Mouse (Mus musculus): ENCODE measurements around the gene Tbc1d10c. TPM values are rescaled to one million over a fixed set of nuclear protein-coding genes. Genes with fewer than 3 reads are reported as not detected.
"Not testable (repeated sequence)": the region's sequence is repeated elsewhere in the genome, so short reads cannot be mapped to it uniquely, and the experiment has no call there.

Gene Tbc1d10c
- polyA plus RNA-seq, 1 experiment from 2014 or later = 0.43 TPM

- WGBS = 84% methylated on average over 16 of the region's 16 CpGs
- H3K4me2 ChIP-seq (replicated peaks) = no peak overlapping the region
- no peaks in the 10 kb centered on the region for H3K27me3 ChIP-seq (ENCODE audit: control insufficient read depth, insufficient read depth, low read length)
- ATAC-seq (ENCODE audit: low FRiP score) = no peak
- DNase-seq (ENCODE audit: low spot score) = no peak
- H3K9me3 ChIP-seq (ENCODE audit: control insufficient read depth, low read length) = no peaks in the 10 kb centered on the region
- H3K9ac ChIP-seq = no peak overlapping the region
- H3K4me1 ChIP-seq (replicated peaks; ENCODE audit: control insufficient read depth, insufficient read depth, low read length) = peaks cover 14% of the 10 kb centered on the region
- no peak overlapping the region for H3K4me3 ChIP-seq (replicated peaks; ENCODE audit: low read length)
- H3K36me3 ChIP-seq (replicated peaks; ENCODE audit: control insufficient read depth, insufficient read depth) = no peaks in the 10 kb centered on the region
- no peak overlapping the region for H3K27ac ChIP-seq
These were observed 46.3 kb downstream of the Tbc1d10c start for GRCm38 (mm10) chr19:4144550-4145498.

DNA sequence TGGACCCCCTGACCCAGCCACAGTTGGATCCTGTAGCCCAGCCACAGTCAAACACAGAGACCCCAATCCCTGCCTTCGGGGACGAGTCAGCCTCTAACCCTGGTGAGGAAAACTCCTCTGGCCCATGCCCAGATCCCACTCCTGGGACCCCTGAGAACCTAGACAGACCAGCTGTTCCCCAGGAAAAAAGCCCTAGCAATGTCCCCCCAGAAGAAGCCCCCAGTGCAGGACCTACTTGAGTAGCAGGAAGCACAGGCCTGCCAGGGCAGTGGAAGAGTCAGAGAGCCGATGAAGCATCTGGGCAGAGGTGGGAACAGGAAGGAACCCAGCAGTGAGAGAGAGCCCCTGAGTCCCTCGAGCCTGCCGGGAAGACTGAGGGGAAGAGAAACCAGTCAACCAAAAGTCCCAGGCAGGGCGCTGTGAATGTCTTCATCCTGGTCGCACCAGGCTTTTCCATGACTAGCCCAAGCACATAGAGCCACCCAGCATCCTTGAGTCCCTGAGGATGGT lies 47.3 kb downstream of the Tbc1d10c start, which contains the start of gene Cabp4:
Gene Cabp4 (minus strand): TSS at position 275 of the 510 bp plus-strand sequence.
- no peaks in the 10 kb centered on the region for H3K27me3 ChIP-seq (ENCODE audit: control insufficient read depth, insufficient read depth, low read length)
- H3K9me3 ChIP-seq (ENCODE audit: control insufficient read depth, low read length) = no peaks in the 10 kb centered on the region
- no peak within 1 kb of the TSS for H3K9ac ChIP-seq
- DNase-seq (ENCODE audit: low spot score) (no peak), ATAC-seq (ENCODE audit: low FRiP score) (no peak)
- H3K4me3 ChIP-seq (replicated peaks; ENCODE audit: low read length) = no peak within 1 kb of the TSS
- 84% methylated on average over 7 of the region's 7 CpGs for WGBS
- peaks cover 5% of the 10 kb centered on the region; the same call in 1 of the 2 replicates for H3K4me1 ChIP-seq (replicated peaks; ENCODE audit: control insufficient read depth, insufficient read depth, low read length)
- no peaks in the 10 kb centered on the region for H3K36me3 ChIP-seq (replicated peaks; ENCODE audit: control insufficient read depth, insufficient read depth)
- H3K4me2 ChIP-seq (replicated peaks) = no peak within 1 kb of the TSS
- H3K27ac ChIP-seq = no peak within 1 kb of the TSS

DNA sequence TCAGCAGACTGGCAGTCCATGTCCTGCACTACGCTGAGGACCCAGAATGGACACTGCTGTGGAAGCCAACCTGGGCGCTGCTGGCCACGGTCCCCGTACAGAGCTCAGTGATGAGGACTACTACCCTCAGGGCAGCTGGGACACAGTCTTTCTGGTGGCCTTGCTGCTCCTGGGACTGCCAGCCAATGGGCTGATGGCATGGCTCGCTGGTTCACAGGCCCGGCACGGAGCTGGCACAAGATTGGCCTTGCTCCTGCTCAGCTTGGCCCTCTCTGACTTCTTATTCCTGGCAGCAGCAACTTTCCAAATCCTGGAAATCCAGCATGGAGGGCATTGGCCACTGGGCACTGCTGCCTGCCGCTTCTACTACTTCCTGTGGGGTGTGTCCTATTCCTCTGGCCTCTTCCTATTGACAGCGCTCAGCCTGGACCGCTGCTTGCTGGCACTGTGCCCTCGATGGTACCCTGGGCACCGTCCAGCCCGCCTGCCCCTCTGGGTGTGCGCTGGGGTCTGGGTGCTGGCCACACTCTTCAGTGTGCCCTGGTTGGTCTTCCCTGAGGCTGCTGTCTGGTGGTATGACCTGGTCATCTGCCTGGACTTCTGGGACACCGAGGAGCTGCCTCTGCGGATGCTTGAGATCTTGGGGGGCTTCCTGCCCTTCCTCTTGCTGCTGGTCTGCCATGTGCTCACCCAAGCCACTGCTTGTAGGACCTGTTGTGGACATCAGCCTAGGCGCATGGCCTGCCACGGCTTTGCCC lies 48.5 kb downstream of the Tbc1d10c start:
- Histone ChIP-seq H3K27ac (no peak overlapping the region), H3K36me3 (replicated peaks; ENCODE audit: control insufficient read depth, insufficient read depth) (no peaks in the 10 kb centered on the region), H3K9me3 (ENCODE audit: control insufficient read depth, low read length) (no peaks in the 10 kb centered on the region), H3K27me3 (ENCODE audit: control insufficient read depth, insufficient read depth, low read length) (no peaks in the 10 kb centered on the region), H3K4me3 (replicated peaks; ENCODE audit: low read length) (no peak overlapping the region), H3K4me2 (replicated peaks) (no peak overlapping the region), H3K4me1 (replicated peaks; ENCODE audit: control insufficient read depth, insufficient read depth, low read length) (peaks cover under 1% of the 10 kb centered on the region; the same call in 1 of the 2 replicates), H3K9ac (no peak overlapping the region)
- ATAC-seq (ENCODE audit: low FRiP score) (no peak), DNase-seq (ENCODE audit: low spot score) (no peak)
- 92% methylated on average over 18 of the region's 18 CpGs for WGBS

- Histone ChIP-seq H3K4me2 (replicated peaks) (no peak overlapping the region), H3K27ac (no peak overlapping the region), H3K4me1 (replicated peaks; ENCODE audit: control insufficient read depth, insufficient read depth, low read length) (no peaks in the 10 kb centered on the region), H3K36me3 (replicated peaks; ENCODE audit: control insufficient read depth, insufficient read depth) (no peaks in the 10 kb centered on the region), H3K9ac (no peak overlapping the region), H3K9me3 (ENCODE audit: control insufficient read depth, low read length) (no peaks in the 10 kb centered on the region), H3K27me3 (ENCODE audit: control insufficient read depth, insufficient read depth, low read length) (no peaks in the 10 kb centered on the region), H3K4me3 (replicated peaks; ENCODE audit: low read length) (no peak overlapping the region)
- 87% methylated on average over 6 of the region's 6 CpGs for whole genome bisulfite sequencing
- DNase-seq (ENCODE audit: low spot score) (no peak), ATAC-seq (ENCODE audit: low FRiP score) (no peak)
These were observed 50.9 kb downstream of the Tbc1d10c start for GRCm38 (mm10) chr19:4140147-4140546.

DNA sequence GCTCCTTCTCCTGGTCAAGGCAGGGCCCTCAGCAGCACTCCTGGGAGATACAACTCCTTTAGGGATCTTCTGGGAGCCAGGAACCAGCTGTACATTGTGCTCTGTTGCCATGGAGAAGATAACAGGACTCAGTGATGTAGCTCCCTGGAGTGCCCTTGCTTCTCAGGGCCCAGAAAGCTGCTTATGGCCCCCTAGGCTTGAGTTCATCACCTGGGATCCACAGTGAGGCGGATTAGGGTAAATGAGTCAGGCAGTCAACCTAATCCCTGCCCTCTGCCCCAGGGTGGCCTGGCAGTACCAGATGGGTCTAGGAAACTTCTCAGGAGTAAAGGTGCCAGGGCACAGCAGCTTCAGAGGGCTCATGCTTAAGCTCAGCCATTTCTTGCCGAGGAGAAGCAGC lies 51.6 kb downstream of the Tbc1d10c start, which contains the start of gene Gpr152:
Gene Gpr152 (plus strand): TSS at position 342 of the 400 bp plus-strand sequence.
- Histone ChIP-seq H3K9me3 (ENCODE audit: control insufficient read depth, low read length) (no peaks in the 10 kb centered on the region), H3K27me3 (ENCODE audit: control insufficient read depth, insufficient read depth, low read length) (no peaks in the 10 kb centered on the region), H3K4me1 (replicated peaks; ENCODE audit: control insufficient read depth, insufficient read depth, low read length) (no peaks in the 10 kb centered on the region), H3K4me3 (replicated peaks; ENCODE audit: low read length) (no peak within 1 kb of the TSS), H3K27ac (no peak within 1 kb of the TSS), H3K9ac (no peak within 1 kb of the TSS), H3K36me3 (replicated peaks; ENCODE audit: control insufficient read depth, insufficient read depth) (no peaks in the 10 kb centered on the region), H3K4me2 (replicated peaks) (no peak within 1 kb of the TSS)
- WGBS = 75% methylated on average over 2 of the region's 2 CpGs
- ATAC-seq (ENCODE audit: low FRiP score) (no peak), DNase-seq (ENCODE audit: low spot score) (no peak)

DNA sequence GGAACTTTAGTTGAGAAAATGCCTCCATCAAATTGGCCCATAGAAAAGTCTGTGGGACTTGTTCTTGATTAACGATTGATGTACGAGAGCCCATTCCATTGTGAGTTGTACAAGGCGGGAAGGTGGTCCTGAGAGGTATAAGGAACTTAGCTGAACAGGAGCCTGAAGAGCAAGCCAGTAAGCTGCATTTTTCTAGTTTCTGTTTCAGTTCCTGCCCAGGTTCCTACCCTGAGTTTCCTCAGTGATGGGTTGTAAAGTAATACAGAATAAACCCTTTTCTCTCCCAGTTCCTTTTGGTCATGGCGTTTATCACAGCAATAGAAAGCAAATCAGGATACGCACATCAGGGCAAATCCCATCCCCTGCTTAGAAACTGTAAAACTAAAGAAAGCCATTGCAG lies 53.2 kb downstream of the Tbc1d10c start:
- H3K4me1 ChIP-seq (replicated peaks; ENCODE audit: control insufficient read depth, insufficient read depth, low read length) = no peaks in the 10 kb centered on the region
- H3K4me2 ChIP-seq (replicated peaks) = no peak overlapping the region
- no peaks in the 10 kb centered on the region for H3K9me3 ChIP-seq (ENCODE audit: control insufficient read depth, low read length)
- ATAC-seq (ENCODE audit: low FRiP score) (no peak), DNase-seq (ENCODE audit: low spot score) (no peak)
- 81% methylated on average over 5 of the region's 5 CpGs for WGBS
- no peaks in the 10 kb centered on the region for H3K27me3 ChIP-seq (ENCODE audit: control insufficient read depth, insufficient read depth, low read length)
- H3K36me3 ChIP-seq (replicated peaks; ENCODE audit: control insufficient read depth, insufficient read depth) = peaks cover 7% of the 10 kb centered on the region
- no peak overlapping the region for H3K9ac ChIP-seq
- no peak overlapping the region for H3K4me3 ChIP-seq (replicated peaks; ENCODE audit: low read length)
- H3K27ac ChIP-seq = no peak overlapping the region

GRCm38 (mm10) chr19:4136463-4136862 lies 54.6 kb downstream of the Tbc1d10c start:
- Histone ChIP-seq H3K27me3 (ENCODE audit: control insufficient read depth, insufficient read depth, low read length) (no peaks in the 10 kb centered on the region), H3K27ac (no peak overlapping the region), H3K36me3 (replicated peaks; ENCODE audit: control insufficient read depth, insufficient read depth) (peaks cover 22% of the 10 kb centered on the region), H3K9me3 (ENCODE audit: control insufficient read depth, low read length) (no peaks in the 10 kb centered on the region), H3K9ac (no peak overlapping the region), H3K4me2 (replicated peaks) (no peak overlapping the region), H3K4me3 (replicated peaks; ENCODE audit: low read length) (no peak overlapping the region), H3K4me1 (replicated peaks; ENCODE audit: control insufficient read depth, insufficient read depth, low read length) (no peaks in the 10 kb centered on the region)
- DNase-seq (ENCODE audit: low spot score) = no peak
- ATAC-seq (ENCODE audit: low FRiP score) = no peak
- 77% methylated on average over 5 of the region's 5 CpGs for WGBS

- not testable (repeated sequence) for H3K4me3 ChIP-seq (replicated peaks; ENCODE audit: low read length); H3K27ac ChIP-seq; DNase-seq (ENCODE audit: low spot score); H3K4me1 ChIP-seq (replicated peaks; ENCODE audit: control insufficient read depth, insufficient read depth, low read length); ATAC-seq (ENCODE audit: low FRiP score); H3K4me2 ChIP-seq (replicated peaks); H3K9ac ChIP-seq; H3K27me3 ChIP-seq (ENCODE audit: control insufficient read depth, insufficient read depth, low read length); H3K9me3 ChIP-seq (ENCODE audit: control insufficient read depth, low read length)
- WGBS = 28% methylated on average over 8 of the region's 8 CpGs
- H3K36me3 ChIP-seq (replicated peaks; ENCODE audit: control insufficient read depth, insufficient read depth) = peaks cover 27% of the 10 kb centered on the region
These were observed 55.1 kb downstream of the Tbc1d10c start for GRCm38 (mm10) chr19:4135963-4136345.
